Mouse (Mus musculus) lung, embryonic 14.5 days (tissue): ENCODE measurements around the gene Polr3e. TPM values are rescaled to one million over a fixed set of nuclear protein-coding genes. Genes with fewer than 3 reads are reported as not detected.
"Not testable (repeated sequence)": the region's sequence is repeated elsewhere in the genome, so short reads cannot be mapped to it uniquely, and the experiment has no call there.

Experiments used
- ATAC-seq: fragments of 200-750 bp; cut with Nextera tagmentation; 2 replicates; pipeline ENCODE4 v1.8.0; 2017; ENCODE audit warnings: mild to moderate bottlenecking, moderate TSS enrichment, moderate library complexity; ENCODE audit not compliant: insufficient read depth
- DNase-seq: peaks from one replicate; pipeline ENCODE4 v3.0.0-alpha.2; 2015
- H3K27ac ChIP-seq: fragments of 300-500 bp; sonication (generic); 2 replicates; pipeline ENCODE4 v1.5.1; 2014; ENCODE audit warnings: low read depth, mild to moderate bottlenecking, moderate library complexity
- H3K27me3 ChIP-seq: fragments of 300-500 bp; sonication (generic); 2 replicates; pipeline ENCODE4 v1.6.1; 2014; ENCODE audit warnings: low read length, control low read depth; ENCODE audit not compliant: insufficient read depth
- H3K36me3 ChIP-seq: fragments of 300-500 bp; sonication (generic); 2 replicates; pipeline ENCODE4 v1.6.1; 2014; ENCODE audit warnings: control low read depth; ENCODE audit not compliant: insufficient read depth
- H3K4me1 ChIP-seq: fragments of 300-500 bp; sonication (generic); 2 replicates; pipeline ENCODE4 v1.6.1; 2014; ENCODE audit warnings: antibody characterized with exemption, control low read depth; ENCODE audit not compliant: insufficient read depth
- H3K4me2 ChIP-seq: fragments of 300-500 bp; sonication (generic); 2 replicates; pipeline ENCODE4 v1.6.1; 2014; ENCODE audit warnings: mild to moderate bottlenecking
- H3K4me3 ChIP-seq: fragments of 300-500 bp; sonication (generic); 2 replicates; pipeline ENCODE4 v1.5.1; 2014; ENCODE audit warnings: low read depth, low read length
- H3K9ac ChIP-seq: fragments of 300-500 bp; sonication (generic); 2 replicates; pipeline ENCODE4 v1.6.1; 2014
- H3K9me3 ChIP-seq: fragments of 300-500 bp; sonication (generic); 2 replicates; pipeline ENCODE4 v1.6.1; 2016; ENCODE audit warnings: low read depth, low read length, control low read depth
- CTCF ChIP-seq: IDR thresholded peaks from 2 replicates; pipeline ENCODE4 v1.5.1; 2016; ENCODE audit warnings: antibody characterized with exemption, low read depth
- WGBS: fragments of 180-500 bp; shearing (Covaris S2); extraction: QIAGEN DNeasy Blood & Tissue Kit; methylation state at CpG from one replicate; pipeline ENCODE4 v1.1.7; 2014; 5-methylcytosine and 5-hydroxymethylcytosine counted together
- polyA plus RNA-seq: library from polyadenylated mRNA; unstranded; fragments of >200 nt; fragmentation: Nextera tagmentation; extraction: Ambion mirVana; gene quantifications from 2 replicates; pipeline ENCODE4 v1.2.1, GENCODE M21; 2014

Gene Polr3e
- polyA plus RNA-seq, 1 experiment from 2014 or later, result 24.3 TPM

DNA sequence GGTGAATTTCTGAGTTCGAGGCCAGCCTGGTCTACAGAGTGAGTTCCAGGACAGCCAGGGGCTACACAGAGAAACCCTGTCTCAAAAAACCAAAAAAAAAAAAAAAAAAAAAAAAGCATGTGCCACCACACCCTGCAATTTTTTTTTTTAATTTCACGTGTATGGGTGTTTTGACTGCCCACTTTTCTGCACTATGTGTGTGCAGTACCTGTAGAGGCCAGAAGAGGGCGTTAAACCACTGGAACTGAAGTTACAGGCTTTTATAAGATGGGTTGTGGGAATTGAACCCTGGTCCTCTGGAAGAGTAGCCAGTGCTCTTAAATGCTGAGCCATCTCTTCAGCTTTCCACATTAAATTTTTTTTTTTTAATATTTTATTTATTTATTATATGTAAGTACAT is 7.4 kb upstream of the Polr3e start:
- not testable (repeated sequence) for H3K27me3 ChIP-seq, ATAC-seq
- 71% methylated on average over 3 of the region's 3 CpGs for WGBS

DNA sequence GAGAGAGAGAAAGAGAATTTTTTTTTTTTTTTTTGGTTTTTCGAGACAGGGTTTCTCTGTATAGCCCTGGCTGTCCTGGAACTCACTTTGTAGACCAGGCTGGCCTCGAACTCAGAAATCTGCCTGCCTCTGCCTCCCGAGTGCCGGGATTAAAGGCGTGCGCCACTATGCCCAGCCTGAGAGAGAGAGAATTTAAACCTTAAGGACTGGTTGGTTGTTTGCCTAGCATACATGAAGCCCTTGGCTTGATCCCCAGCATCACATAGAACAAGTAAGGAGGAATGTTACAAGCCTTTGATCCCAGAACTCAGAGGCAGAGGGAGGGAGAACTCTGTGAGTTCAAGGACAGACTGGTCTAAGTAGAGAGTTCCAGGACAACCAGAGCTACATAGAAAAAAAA is 6.3 kb upstream of the Polr3e start:
- H3K4me1 ChIP-seq, H3K4me2 ChIP-seq, ATAC-seq, H3K36me3 ChIP-seq, H3K4me3 ChIP-seq, DNase-seq, H3K9me3 ChIP-seq, H3K27ac ChIP-seq, H3K27me3 ChIP-seq, H3K9ac ChIP-seq: not testable (repeated sequence)
- WGBS, result 85% methylated on average over 5 of the region's 6 CpGs

More for the DNA sequence above, 7.4 kb upstream of the Polr3e start:
- not testable (repeated sequence) for H3K4me3 ChIP-seq, H3K36me3 ChIP-seq, H3K27ac ChIP-seq, H3K4me1 ChIP-seq, H3K9ac ChIP-seq, DNase-seq, H3K4me2 ChIP-seq, H3K9me3 ChIP-seq
- TF ChIP-seq CTCF, result peak; percentile 27

GRCm38 (mm10) chr7:120913332-120913731 is 4.2 kb upstream of the Polr3e start:
- Histone ChIP-seq H3K9me3 (no peaks in the 10 kb centered on the region), H3K27me3 (no peaks in the 10 kb centered on the region), H3K36me3 (no peaks in the 10 kb centered on the region), H3K4me2 (no peak overlapping the region), H3K27ac (no peak overlapping the region), H3K4me1 (no peaks in the 10 kb centered on the region), H3K4me3 (no peak overlapping the region), H3K9ac (no peak overlapping the region)
- WGBS, result 34% methylated on average over 1 of the region's 1 CpGs
- ATAC-seq, result no peak
- peak; percentile 25; the same call in 1 of the 2 replicates for TF ChIP-seq CTCF
- DNase-seq, result peak; percentile 35

- ATAC-seq, result no peak
- H3K4me3 ChIP-seq, result peak overlapping the region; percentile 93
- no peaks in the 10 kb centered on the region for H3K4me1 ChIP-seq
- no peak overlapping the region for H3K9ac ChIP-seq
- no peak for TF ChIP-seq CTCF
- WGBS, result 24% methylated on average over 11 of the region's 11 CpGs
- no peaks in the 10 kb centered on the region for H3K9me3 ChIP-seq
- no peak overlapping the region for H3K27ac ChIP-seq
- H3K4me2 ChIP-seq, result peak overlapping the region; percentile 73
- H3K27me3 ChIP-seq, result no peaks in the 10 kb centered on the region
- DNase-seq, result no peak
- no peaks in the 10 kb centered on the region for H3K36me3 ChIP-seq
Observed at GRCm38 (mm10) chr7:120916262-120916875, 1.2 kb upstream of the Polr3e start.

DNA sequence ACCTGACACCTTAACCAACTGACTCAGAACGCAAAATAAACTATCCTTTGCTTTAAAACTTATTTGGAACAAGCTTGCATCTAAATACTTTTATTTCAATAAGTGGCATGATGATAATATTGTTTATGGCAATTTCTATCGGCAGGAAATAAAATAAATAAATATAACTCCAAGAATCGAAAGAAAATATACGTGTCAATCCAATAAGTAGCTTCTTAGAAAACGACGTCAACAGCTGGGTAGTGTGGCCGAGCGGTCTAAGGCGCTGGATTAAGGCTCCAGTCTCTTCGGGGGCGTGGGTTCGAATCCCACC is 309 bp upstream of the Polr3e start:
- H3K4me2 ChIP-seq, result peak overlapping the region; percentile 73
- no peaks in the 10 kb centered on the region for H3K4me1 ChIP-seq
- peak overlapping the region; percentile 93 for H3K4me3 ChIP-seq
- H3K9ac ChIP-seq, result peak overlapping the region; percentile 28; the same call in 1 of the 2 replicates
- TF ChIP-seq CTCF, result no peak
- H3K27me3 ChIP-seq, result no peaks in the 10 kb centered on the region
- ATAC-seq (peak; percentile 93), DNase-seq (no peak)
- H3K9me3 ChIP-seq, result no peaks in the 10 kb centered on the region
- no peak overlapping the region for H3K27ac ChIP-seq
- no peaks in the 10 kb centered on the region for H3K36me3 ChIP-seq
- 7% methylated on average over 12 of the region's 12 CpGs for WGBS

GRCm38 (mm10) chr7:120918526-120918962 is 1.0 kb downstream of the Polr3e start:
- no peaks in the 10 kb centered on the region for H3K9me3 ChIP-seq
- no peak for TF ChIP-seq CTCF
- no peak overlapping the region; the same call in 1 of the 2 replicates for H3K27ac ChIP-seq
- DNase-seq, result peak; percentile 87
- H3K4me3 ChIP-seq, result peak overlapping the region; percentile 93
- H3K27me3 ChIP-seq, result no peaks in the 10 kb centered on the region
- 7% methylated on average over 10 of the region's 10 CpGs for WGBS
- peak overlapping the region; percentile 73 for H3K4me2 ChIP-seq
- H3K4me1 ChIP-seq, result no peaks in the 10 kb centered on the region
- peak; percentile 45 for ATAC-seq
- H3K36me3 ChIP-seq, result no peaks in the 10 kb centered on the region; the same call in 1 of the 2 replicates
- H3K9ac ChIP-seq, result peak overlapping the region; percentile 86

DNA sequence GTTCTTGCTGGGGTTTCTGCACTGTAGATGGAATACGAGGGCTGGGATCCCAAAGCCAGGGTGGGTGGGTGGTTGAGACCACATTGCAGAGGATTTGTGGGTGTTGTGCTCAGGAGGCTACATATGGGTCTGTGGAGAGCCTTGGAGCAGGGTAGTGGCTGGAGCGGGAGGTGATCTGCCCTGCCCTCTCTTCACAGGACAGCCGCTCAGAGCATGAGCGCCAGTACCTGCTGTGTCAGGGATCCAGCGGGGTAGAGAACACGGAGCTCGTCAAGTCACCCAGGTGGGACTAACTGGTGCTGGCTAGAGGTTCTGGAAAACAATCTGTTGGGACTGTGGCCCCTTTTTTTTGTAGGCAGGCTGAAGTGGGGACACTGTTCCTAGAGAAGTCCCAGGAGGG is 15.6 kb downstream of the Polr3e start:
- peaks cover 88% of the 10 kb centered on the region for H3K36me3 ChIP-seq
- no peak overlapping the region for H3K4me3 ChIP-seq
- H3K4me1 ChIP-seq, result no peaks in the 10 kb centered on the region
- H3K9me3 ChIP-seq, result no peaks in the 10 kb centered on the region
- H3K9ac ChIP-seq, result no peak overlapping the region
- DNase-seq (no peak), ATAC-seq (no peak)
- 87% methylated on average over 7 of the region's 7 CpGs for WGBS
- TF ChIP-seq CTCF, result no peak
- H3K4me2 ChIP-seq, result no peak overlapping the region
- no peak overlapping the region for H3K27ac ChIP-seq
- no peaks in the 10 kb centered on the region for H3K27me3 ChIP-seq
